Mouse (Mus musculus) heart, postnatal 14 days (tissue): Measurements from ENCODE around the gene Naa11. TPM values are rescaled to one million over a fixed set of nuclear protein-coding genes. Genes with fewer than 3 reads are reported as not detected.
A peak's percentile ranks its signal among the peaks of the same experiment; 100 is the strongest.

Experiments
- DNase-seq, 2 experiments: peaks; one replicate each; pipeline ENCODE4 v3.0.0; 2021 to 2022
- intact Hi-C: fragments of 180-260 bp; cut with DNase I; formaldehyde crosslinking; loops from one replicate; pipeline ENCODE4 v1.15.1; 2025
- long read RNA-seq, 2 experiments: library from polyadenylated mRNA; stranded (forward); transcript quantifications; one replicate each; pipeline ENCODE4 v2.0.0; 2021
- total RNA-seq, 2 experiments: library from RNA; stranded (reverse); gene quantifications; 2 replicates each; pipeline ENCODE4 v1.2.3; 2021

Gene Naa11
- total RNA-seq: not detected
- long read RNA-seq, experiment 1: 0 reads
- long read RNA-seq, experiment 2: 0 reads

DNA sequence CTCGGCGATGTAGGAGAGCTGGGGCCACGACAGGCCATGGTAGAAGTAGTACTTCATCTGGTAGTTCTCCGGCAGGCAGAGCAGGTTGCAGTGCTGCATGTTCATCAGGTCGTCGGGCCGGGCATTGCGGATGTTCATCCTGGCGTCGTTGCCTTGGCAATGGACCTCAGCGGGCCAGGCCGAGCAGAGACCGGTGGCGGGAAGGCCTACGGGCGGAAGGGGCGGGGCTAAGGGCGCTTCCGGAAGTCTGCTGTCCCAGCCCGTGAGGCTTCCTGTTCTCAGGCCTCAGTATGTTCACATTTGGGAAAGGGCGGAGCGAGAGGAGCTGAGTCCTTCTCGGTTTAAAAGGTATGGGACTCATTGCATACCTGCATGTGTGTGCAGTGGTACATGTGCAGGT lies at the start of gene Naa11:
TSS of gene Naa11 (minus strand) at position 220 of the 400 bp plus-strand sequence.
- intact Hi-C loops: no loop called here
- no peak for DNase-seq

DNA sequence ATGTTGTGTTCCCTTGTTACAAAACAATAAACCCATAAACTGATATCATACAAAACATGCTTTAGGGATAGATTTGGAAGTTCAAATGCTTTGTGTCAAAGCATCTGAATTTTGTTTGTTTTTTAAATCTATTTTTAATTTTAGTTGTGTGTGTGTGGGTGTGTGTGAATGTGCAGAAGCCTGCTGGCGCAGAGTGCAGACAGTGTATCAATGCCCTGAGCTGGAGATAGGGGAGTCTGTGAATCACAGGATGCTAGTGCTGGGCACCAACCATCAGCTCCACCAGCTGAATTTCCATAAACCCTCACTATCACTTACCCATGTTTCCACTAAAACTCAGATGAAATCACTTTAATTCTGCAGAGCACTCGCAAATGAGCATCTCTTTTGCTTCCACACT lies 40.3 kb upstream of the Naa11 start:
- DNase-seq: no peak
- intact Hi-C loops: no loop called here

DNA sequence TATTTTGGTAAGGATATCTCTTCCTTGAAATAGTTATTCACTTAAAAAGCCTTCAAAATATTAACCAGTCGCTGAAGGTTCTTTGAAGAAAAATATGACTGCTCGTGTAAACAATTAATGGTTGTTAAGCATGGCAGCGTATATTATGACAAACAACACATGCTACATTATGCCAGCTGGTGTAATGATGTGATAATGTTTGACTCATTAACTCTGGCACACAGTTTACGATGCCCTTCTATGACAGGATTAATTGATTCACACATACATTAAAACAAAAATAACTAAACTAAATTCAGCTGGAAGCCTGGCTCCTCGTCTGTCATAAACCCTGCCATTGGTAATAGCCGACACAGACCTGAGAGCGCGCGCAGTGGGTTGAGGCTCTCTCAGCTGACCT lies 37.8 kb upstream of the Naa11 start:
- DNase-seq: no peak
- intact Hi-C loops: no loop called here

DNA sequence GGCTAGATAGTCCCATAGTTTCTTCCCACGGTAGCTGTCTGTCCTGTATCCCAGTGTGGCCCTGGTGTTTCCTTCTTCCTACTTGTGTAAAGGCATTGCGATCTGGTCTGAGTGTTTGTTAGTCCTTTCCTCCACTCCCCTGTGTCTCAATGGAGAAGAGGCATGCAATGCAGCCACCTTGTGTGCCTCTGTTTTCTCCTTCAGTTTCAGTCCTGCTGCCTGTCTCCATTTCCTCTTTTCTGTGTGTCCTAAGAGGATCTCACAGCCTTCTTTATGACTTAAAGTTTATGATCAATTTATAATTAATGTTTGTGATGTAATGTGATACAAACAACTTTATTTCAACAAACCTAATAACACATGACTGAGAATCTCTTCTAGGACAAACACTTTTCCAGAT lies 29.5 kb upstream of the Naa11 start:
- DNase-seq: no peak
- intact Hi-C loops: no loop called here

DNA sequence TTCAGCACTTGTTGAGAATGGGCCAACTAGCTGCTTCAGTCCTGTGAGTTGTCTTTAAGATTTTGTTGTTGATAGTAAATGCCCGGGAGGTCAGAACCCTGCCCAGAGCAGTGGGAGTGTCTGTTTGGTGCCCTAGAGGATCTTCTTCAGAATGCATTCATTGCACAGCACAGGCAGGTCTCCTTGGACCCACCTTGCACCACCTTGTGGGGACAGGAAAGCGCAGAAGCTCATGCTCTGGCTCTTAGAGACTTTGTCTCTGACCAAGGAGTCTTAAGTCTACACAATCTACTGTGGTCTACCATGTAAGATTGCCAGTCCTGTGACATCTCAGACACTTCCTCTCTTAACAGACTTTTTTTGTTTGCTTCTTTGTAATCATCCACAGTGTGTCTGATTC lies 25.0 kb upstream of the Naa11 start:
- no peak for DNase-seq
- intact Hi-C loops: no loop called here

DNA sequence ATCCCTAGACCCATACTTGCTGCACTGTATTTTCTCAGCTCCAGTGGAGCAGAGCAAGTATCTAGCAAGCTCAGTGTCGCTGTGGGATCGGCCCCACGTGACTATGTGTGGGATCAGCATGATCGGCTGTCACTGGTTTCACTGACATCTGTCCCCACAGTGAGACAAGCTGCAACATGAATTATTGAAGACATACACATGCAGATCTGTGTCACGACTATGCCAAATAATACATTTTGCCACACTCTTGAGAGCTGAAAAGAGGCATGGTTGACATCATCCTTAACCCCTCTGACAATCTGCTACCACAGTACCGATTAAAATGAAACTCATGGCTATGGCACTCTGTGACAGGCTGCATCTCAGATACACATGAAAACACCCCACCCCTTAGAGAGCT lies 23.7 kb upstream of the Naa11 start:
- intact Hi-C loops: no loop called here

DNA sequence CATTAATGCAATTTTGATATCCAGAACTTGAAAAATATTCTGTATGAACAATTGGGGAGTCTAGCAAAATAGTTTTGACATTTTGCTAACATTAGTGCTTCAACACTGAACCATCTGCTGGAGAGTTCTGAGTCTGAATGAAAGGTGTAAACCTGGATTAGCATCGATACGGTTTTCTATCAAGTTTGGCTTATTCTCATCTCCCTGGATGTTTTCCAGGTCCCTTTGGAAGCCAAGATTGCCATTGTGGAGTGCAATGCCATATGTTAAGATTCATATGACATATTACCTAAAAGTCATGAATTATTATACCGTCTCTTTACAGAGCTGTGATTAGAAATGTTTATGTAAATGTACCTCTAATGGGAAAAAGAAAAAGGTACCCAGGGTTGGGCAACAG lies 21.5 kb upstream of the Naa11 start:
- DNase-seq: no peak
- intact Hi-C loops: no loop called here

More for the DNA sequence above, 23.7 kb upstream of the Naa11 start:
- no peak for DNase-seq

DNA sequence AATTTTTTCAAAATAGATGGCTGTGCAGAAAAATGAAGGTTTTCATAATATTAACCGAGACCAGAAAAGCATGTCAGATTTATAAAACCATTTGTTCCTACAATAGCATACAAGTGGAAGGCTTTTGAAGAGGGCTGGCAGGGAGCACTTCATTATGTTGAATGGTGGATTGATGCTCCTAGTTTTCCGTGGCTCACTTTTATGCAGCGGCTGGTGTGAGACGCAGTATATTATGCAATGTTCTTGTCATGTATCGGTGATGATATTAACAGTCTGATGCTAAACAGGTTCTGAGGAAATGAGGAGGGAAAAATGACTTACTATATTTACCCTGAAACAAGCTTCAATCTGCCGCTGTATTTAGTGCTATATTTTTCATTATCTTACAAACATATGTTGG lies 18.0 kb upstream of the Naa11 start:
- DNase-seq: no peak
- intact Hi-C loops: no loop called here

DNA sequence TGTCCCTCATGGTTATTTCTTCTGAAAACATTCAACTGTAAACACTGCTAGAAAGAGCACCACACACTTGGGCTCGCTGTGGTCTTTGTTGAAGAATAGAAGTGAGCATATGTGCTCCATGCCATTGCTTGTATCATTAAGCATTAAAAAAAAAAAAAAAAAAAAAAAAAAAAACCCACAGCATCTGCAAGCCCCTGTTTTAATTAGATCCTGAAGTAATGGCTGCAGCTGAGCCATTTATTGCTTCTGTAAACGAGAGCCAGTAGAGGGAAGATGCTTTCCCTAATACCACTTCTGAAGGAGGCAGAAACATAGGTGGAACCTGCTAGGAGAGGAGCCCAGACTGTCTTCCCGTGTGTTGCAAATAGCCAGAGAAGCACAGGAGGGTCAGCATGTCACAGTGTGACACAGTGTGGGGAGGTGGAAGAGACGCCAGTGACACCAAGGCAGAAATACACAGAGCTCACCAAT lies 17.1 kb upstream of the Naa11 start:
- DNase-seq: no peak
- intact Hi-C loops: no loop called here

DNA sequence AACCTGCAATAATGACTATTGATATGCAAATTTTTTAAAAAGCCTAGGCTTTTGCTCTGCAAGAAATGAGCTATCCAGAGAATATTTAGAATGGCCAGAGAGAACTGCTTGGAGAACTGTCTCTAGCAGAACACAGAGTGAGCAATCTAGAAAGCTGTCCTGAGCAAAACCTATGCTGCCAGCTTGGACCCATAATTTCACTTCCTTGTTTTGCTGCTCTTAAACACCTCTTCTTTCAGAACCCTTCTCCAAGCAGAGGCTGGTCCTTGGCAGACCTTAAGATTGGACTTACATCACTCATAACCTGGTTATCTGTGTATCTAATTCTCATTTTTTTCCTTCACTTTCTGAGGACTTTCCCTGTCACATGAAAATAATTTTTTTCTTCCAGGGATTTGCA lies 8.9 kb upstream of the Naa11 start:
- no peak for DNase-seq
- intact Hi-C loops: no loop called here

DNA sequence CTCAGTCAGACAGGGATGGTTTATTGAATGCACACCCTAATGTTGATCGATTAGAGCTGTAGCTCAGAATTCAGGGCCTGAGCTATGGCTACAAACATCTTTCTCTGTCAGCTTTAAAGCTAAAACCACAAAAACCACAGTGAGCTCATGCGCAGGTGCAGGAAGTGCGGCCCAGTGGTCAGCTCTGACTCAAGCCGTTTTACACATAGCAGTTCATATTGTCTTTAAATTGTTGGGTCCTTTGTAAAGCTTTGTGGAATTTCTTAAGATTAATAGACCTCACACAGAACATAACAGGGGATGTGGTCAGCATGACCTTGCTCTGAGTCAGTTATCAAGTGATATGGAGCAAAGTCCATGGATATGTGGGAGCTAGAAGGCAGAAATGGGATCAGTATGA lies 5.4 kb upstream of the Naa11 start:
- intact Hi-C loops: no loop called here
- DNase-seq: no peak

DNA sequence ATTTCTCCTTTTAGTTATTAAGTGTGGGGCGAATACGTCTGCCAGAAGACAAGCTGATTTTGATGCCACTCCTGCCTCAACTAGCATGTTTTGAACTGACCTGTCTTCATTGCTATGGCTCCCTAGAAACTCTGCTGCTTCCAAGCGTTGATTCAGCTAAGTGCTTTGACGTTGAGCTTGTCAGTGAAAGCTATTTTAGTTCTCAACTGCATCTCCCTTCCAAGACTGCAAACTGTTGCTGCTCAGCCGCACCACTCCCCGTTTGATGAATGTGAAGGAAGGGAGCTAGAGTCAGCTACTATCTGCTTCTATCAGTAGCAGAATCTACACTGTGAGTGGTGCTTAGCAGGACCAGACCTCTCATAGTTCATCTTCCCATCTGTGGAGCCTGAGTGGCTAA lies 4.6 kb downstream of the Naa11 start:
- no peak for DNase-seq
- intact Hi-C loops: no loop called here

DNA sequence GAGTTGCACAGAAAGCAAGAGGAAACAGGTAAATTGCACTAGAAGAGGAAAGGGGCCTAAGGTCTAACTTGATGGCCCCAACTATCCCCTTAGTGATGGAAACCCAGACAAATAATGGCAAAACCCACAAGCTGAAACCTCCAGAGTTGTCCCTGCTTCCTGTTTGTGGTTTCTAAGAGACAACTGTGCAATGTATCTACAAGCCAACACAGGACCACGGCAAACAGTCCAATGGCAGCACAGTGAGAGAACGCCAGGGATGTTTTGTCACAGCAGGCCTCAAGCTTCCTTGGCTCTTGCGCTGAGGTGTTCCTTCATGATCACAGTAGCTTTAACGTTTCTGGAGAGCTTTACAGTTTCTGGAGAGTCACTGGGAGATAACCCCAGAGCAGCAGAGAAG lies 7.8 kb downstream of the Naa11 start:
- DNase-seq: no peak
- intact Hi-C loops: no loop called here

DNA sequence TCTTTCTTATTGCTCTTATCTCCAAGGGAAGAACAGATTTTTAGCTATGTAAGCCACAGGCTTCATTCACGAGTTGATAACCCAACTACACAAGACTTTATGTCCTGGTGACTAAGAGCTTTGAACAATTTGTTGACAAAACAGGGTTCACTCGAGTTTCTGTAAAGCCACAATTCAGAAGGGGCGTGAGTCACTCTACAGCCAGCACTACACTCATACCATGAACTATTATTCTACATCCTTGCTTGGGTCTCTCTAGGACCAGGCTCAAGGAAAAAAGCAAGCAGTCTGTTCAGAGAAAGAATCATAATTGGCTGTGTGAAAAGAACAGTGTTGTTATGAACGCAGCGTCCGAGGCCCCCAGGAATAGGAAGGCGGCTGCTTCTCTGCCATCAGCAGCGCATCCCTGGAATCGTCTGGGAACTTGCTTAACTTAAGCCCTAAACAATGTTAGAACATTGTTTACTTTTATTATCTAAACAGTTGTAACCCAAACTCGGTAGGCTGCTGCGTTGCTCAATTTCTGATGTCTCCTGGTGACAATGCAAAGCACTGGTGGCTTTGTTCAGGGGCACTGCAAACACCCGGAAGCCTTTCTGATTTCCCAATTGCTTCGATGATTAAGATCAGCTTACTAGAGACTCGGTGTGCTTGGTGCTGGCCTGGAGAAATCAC lies 9.5 kb downstream of the Naa11 start:
- no peak for DNase-seq
- intact Hi-C loops: no loop called here

DNA sequence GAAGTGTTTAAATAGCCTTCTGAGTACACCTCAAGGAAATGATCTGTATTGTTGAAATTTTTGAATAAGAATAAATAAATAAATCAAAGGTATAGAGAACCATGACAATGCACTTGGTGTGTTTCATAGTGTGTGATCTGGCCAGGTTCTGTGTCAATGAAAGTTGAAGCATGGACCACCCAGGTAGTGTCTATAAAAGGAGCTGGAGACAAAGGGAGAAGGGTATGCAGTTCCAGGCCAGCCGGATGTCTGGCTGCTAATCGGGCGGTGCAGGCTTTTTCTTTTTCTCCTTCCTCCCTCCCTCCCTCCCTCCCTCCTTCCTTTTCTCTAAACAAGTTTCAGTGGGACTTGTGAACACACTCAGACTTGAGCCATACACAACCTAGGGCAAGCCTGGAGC lies 12.2 kb downstream of the Naa11 start:
- DNase-seq: no peak
- intact Hi-C loops: no loop called here

DNA sequence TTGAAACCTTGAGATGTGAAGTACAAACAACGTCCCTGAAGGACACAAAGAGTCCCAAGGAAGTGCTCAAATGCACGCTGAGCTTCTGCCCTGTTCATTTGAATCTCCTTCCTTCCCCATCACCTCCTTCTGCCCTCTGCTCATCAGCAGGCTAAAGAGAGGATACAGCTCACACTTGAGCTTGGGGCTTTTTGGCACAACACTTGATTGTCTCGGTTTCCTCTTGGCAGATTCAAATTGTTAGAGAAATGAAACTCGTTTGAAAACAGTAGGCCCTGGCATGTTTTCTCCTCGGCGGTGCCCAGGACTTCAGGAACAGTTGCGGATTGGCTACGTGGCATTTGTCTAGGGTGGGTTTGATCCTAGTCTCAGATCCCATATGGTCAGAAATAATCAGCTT lies 27.4 kb downstream of the Naa11 start:
- intact Hi-C loops: no loop called here
- DNase-seq: no peak

DNA sequence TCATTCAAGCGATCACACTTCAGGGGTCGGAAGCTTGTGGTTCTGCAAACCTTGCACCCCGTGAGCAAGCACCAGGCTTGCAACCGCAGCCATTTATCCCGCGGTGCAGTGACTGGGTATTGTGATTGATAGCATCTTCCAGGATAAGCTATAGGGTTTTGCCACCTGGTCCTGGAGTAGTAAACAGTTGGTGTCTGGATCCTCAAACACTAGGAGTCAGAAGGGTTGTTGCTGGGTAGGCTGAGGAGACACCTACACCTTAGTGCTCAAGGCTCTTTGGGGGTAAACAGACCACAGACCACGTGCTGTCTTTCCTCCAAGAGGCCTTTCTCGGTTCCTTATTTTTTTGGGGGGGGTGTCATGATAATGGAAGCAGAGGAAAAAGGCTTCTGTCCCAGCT lies 27.9 kb downstream of the Naa11 start:
- intact Hi-C loops: no loop called here
- DNase-seq: no peak

DNA sequence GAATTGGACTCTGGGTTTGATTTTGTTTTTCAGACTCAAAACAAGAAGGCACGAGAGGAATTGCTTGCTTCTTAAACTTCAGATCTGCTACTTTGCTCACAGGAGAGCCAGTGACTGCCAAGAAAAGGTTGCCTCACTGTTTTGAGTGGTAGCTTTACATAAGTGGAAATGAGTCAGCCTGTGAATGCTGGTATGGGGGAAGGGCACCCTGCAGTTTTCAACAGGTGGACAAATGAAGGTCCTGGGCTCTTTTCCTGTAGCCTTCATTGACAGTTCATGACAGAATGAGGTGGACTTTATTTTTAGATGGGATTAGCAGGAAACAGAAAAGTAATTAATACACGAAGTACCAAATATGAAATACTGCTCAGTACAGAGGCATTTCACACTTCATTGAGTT lies 29.6 kb downstream of the Naa11 start:
- intact Hi-C loops: no loop called here
- DNase-seq: no peak

DNA sequence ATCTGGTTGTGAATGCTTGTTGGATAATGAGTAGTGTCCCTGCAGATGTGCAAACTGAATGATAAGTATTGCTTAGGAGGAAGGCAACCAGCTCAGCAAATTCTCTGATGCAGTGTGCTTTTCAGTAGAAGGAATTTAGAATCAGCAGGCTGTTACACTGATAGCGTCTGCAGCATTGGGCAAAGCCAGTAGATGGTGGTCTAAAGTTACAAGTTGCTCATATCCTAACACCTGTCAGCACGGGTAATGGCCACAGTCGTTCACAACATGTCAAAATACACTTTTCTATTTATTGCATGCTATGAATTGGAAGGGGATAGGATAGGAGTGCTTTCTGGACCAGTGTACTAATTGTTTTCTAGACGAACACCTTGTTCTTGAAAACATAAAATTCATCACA lies 33.1 kb downstream of the Naa11 start:
- DNase-seq: no peak
- intact Hi-C loops: no loop called here

DNA sequence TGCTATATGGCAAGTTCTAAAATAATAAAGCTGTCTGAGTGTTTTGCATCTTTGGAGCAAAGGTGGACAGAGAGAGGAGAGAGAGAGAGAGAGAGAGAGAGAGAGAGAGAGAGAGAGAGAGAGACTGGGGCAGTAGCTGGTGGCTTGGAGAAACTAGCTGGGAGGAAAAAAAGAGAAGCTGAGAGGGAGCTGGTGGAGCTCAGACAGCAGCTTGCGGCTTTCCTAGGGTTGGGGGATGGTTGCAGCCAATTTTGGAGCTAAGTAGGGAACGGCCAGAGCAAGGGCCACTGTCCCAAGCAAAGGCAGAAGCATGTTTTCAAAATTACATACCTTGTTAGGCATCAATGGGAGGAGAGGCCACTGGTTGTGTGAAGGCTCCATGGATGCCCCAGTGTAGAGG lies 36.0 kb downstream of the Naa11 start:
- intact Hi-C loops: no loop called here

DNA sequence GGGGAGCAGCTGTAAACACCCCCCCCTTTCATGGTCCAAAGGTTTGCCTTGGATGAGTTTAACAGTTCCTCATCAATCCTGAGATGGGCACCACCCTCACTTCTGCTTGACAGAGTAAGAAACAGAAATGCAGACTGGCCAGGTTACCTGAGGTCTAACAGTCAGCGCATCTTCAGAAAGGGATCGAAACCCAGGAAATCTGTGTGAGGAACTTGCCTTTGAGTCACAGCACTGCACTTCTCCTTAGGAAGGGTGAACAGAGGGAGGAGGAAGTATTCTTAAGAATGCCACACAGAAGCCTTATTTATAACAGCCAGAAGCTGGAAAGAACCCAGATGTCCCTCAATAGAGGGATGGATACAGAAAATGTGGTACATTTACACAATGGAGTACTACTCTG lies 37.0 kb downstream of the Naa11 start:
- no peak for DNase-seq
- intact Hi-C loops: no loop called here

More for the DNA sequence above, 36.0 kb downstream of the Naa11 start:
- DNase-seq: no peak

DNA sequence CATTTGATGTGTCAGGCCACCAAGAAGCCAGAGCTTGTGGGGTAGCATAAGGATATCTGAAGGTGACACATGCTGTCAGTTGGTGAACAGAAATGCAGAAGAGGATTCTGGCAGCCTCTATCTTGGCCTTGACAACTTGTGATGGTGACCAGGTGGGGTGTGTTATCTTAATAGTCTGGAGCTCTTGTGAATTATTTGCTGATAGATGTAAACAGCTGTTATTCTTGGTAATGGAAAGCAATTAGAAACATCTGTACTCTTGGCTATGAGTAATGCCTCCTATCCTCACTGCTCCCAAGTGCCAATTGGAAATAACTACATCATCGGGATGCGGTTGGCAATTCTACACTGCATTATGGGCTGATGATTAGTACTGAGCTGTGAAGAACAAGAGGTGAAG lies 43.4 kb downstream of the Naa11 start:
- intact Hi-C loops: no loop called here

DNA sequence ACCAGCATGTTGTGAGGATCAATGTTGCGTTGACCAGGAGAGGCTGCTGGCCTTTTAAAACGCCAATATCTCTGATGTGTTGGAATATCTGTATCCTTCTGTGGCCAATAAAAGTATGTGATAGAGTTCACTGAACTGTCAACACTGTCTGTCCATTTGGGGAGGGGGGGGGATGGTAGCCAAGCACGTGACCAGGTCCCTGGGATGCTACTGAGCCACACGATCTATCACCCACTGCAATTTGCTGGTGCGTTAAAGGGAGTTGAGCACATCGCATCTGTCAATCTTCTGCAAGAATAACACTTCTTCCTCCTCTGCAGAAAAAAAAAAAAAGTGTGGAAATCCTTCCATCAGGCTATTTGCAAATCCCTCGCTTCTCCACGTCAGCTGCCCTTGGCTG lies 43.9 kb downstream of the Naa11 start:
- no peak for DNase-seq
- intact Hi-C loops: no loop called here

More for the DNA sequence above, 43.4 kb downstream of the Naa11 start:
- DNase-seq: peak in 1 of 2 experiments; percentile 3
